In the genomic region with DNA sequence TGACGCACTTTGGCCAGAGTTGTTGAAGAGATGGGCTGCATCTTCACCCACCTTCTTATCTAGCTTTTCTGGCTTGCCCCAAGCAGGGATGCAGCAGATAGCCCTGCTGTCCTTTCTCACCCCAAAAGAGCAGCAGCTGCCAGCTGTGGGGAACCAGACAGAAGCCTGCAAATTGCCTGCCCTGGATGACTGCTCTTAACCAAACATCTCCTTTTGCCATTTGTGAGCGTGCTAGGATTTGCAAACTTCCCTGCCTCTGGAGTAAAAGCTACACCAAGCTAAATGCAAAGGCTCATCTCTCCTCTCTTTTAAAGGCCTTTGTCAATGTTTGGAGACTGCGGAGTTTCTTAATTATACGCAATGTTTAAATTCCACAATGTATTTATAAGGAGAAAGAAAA, we compare ENCODE assay signal across 8 mouse cellular contexts.
DNase-seq lines count a peak whose midpoint lies in the region; ATAC-seq and TF ChIP-seq lines count a peak whose summit lies in the region.

No protein-coding gene starts in this region.

- 61% methylated on average over 4 of the region's 4 CpGs for WGBS in liver, embryonic 11.5 days
- 69% methylated on average over 4 of the region's 4 CpGs for WGBS in forebrain, embryonic 12.5 days
- WGBS in hindbrain, postnatal 0 days = 77% methylated on average over 4 of the region's 4 CpGs
- WGBS in midbrain, embryonic 14.5 days = 50% methylated on average over 4 of the region's 4 CpGs

- no peaks in the 10 kb centered on the region for H3K36me3 ChIP-seq in liver, embryonic 11.5 days (ENCODE audit: control insufficient read depth, insufficient read depth, low read length)
- H3K36me3 ChIP-seq in forebrain, embryonic 12.5 days (replicated peaks) = no peaks in the 10 kb centered on the region
- H3K36me3 ChIP-seq in hindbrain, postnatal 0 days (ENCODE audit: insufficient read depth, low read length) = no peaks in the 10 kb centered on the region
- no peaks in the 10 kb centered on the region for H3K36me3 ChIP-seq in midbrain, embryonic 14.5 days (ENCODE audit: control insufficient read depth, insufficient read depth, low read length)

- no peak for TF ChIP-seq CTCF in hindbrain, postnatal 0 days (IDR thresholded peaks at IDR 0.05; ENCODE audit: low read depth)

- H3K27ac ChIP-seq in liver, embryonic 11.5 days (ENCODE audit: low read depth, low read length) = no peak overlapping the region
- no peak overlapping the region for H3K27ac ChIP-seq in forebrain, embryonic 12.5 days
- H3K27ac ChIP-seq in hindbrain, postnatal 0 days = no peak overlapping the region
- no peak overlapping the region for H3K27ac ChIP-seq in midbrain, embryonic 14.5 days (replicated peaks; ENCODE audit: low read depth, low read length)

- no peaks in the 10 kb centered on the region for H3K9me3 ChIP-seq in liver, embryonic 11.5 days (ENCODE audit: control insufficient read depth, low read length)
- H3K9me3 ChIP-seq in forebrain, embryonic 12.5 days = no peaks in the 10 kb centered on the region
- H3K9me3 ChIP-seq in hindbrain, postnatal 0 days (ENCODE audit: low read length) = no peaks in the 10 kb centered on the region
- H3K9me3 ChIP-seq in midbrain, embryonic 14.5 days (ENCODE audit: control insufficient read depth, low read length) = no peaks in the 10 kb centered on the region

- ATAC-seq in liver, embryonic 11.5 days (replicated peaks; ENCODE audit: low FRiP score) = no peak
- no peak for ATAC-seq in forebrain, embryonic 12.5 days (ENCODE audit: low FRiP score)
- ATAC-seq in hindbrain, postnatal 0 days = no peak
- ATAC-seq in midbrain, embryonic 14.5 days (ENCODE audit: low FRiP score, low TSS enrichment) = no peak

- peak overlapping the region; percentile 67 for H3K4me2 ChIP-seq in liver, embryonic 11.5 days
- H3K4me2 ChIP-seq in forebrain, embryonic 12.5 days = peak overlapping the region; percentile 87
- peak overlapping the region; percentile 97 for H3K4me2 ChIP-seq in hindbrain, postnatal 0 days (ENCODE audit: low read depth, low read length)
- peak overlapping the region; percentile 98 for H3K4me2 ChIP-seq in midbrain, embryonic 14.5 days (ENCODE audit: low read length)

- peaks cover 26% of the 10 kb centered on the region for H3K27me3 ChIP-seq in liver, embryonic 11.5 days (replicated peaks; ENCODE audit: control insufficient read depth, insufficient read depth, low read length)
- H3K27me3 ChIP-seq in forebrain, embryonic 12.5 days = no peaks in the 10 kb centered on the region
- no peaks in the 10 kb centered on the region for H3K27me3 ChIP-seq in hindbrain, postnatal 0 days (ENCODE audit: insufficient read depth, low read length)
- H3K27me3 ChIP-seq in midbrain, embryonic 14.5 days (ENCODE audit: control insufficient read depth, insufficient read depth, low read length) = no peaks in the 10 kb centered on the region

- DNase-seq in liver, embryonic 11.5 days (ENCODE audit: low spot score) = no peak
- no peak for DNase-seq in liver
- no peak for DNase-seq in hindbrain, postnatal 0 days (ENCODE audit: low spot score)
- DNase-seq in midbrain, embryonic 14.5 days = no peak
- no peak for DNase-seq in thymus, postnatal 36 days
- DNase-seq in ovary, postnatal 10 days (ENCODE audit: low spot score) = no peak
- no peak for DNase-seq in cerebellum, adult 9-11 months

- H3K4me1 ChIP-seq in liver, embryonic 11.5 days (replicated peaks; ENCODE audit: control insufficient read depth, insufficient read depth, low read length) = peaks cover 22% of the 10 kb centered on the region
- H3K4me1 ChIP-seq in forebrain, embryonic 12.5 days = peaks cover 21% of the 10 kb centered on the region
- 0 out of 2 replicates have a peak, but pooled peaks cover 5% of the 10 kb centered on the region for H3K4me1 ChIP-seq in hindbrain, postnatal 0 days (ENCODE audit: insufficient read depth, low read length)
- H3K4me1 ChIP-seq in midbrain, embryonic 14.5 days (ENCODE audit: control insufficient read depth, insufficient read depth, low read length) = peaks cover 4% of the 10 kb centered on the region; the same call in 1 of the 2 replicates

- 0 out of 2 replicates have a peak overlapping the region, but pooled peaks have one; percentile 9 for H3K9ac ChIP-seq in liver, embryonic 11.5 days (ENCODE audit: low read depth, low read length)
- H3K9ac ChIP-seq in forebrain, embryonic 12.5 days = no peak overlapping the region
- no peak overlapping the region for H3K9ac ChIP-seq in hindbrain, postnatal 0 days (replicated peaks; ENCODE audit: low read length)
- no peak overlapping the region for H3K9ac ChIP-seq in midbrain, embryonic 14.5 days (replicated peaks; ENCODE audit: low read length)

- H3K4me3 ChIP-seq in liver, embryonic 11.5 days (ENCODE audit: low read depth, low read length) = peak overlapping the region; percentile 23; the same call in 1 of the 2 replicates
- peak overlapping the region; percentile 72 for H3K4me3 ChIP-seq in forebrain, embryonic 12.5 days (replicated peaks)
- no peak overlapping the region; the same call in 1 of the 2 replicates for H3K4me3 ChIP-seq in hindbrain, postnatal 0 days (ENCODE audit: low read length)
- H3K4me3 ChIP-seq in midbrain, embryonic 14.5 days (replicated peaks; ENCODE audit: low read depth, low read length) = no peak overlapping the region; the same call in 1 of the 2 replicates

Comparison
In these comparisons a context has a peak if more than half of its experiments do, and no peak if none do; other contexts are left out.
1. H3K4me3 ChIP-seq: peak in liver, embryonic 11.5 days (single experiment) and forebrain, embryonic 12.5 days (single experiment); none in hindbrain, postnatal 0 days (single experiment) and midbrain, embryonic 14.5 days (single experiment).
2. Peak in every context shown above with its lines, with median percentiles within 50 percentile points of each other: H3K4me2 ChIP-seq.